Mouse (Mus musculus) forebrain, embryonic 11.5 days (tissue): ENCODE results near the gene Rnf208. TPM values are rescaled to one million over a fixed set of nuclear protein-coding genes. Genes with fewer than 3 reads are reported as not detected.

Experiments used
- ATAC-seq: fragments of 200-750 bp; cut with Nextera tagmentation; replicated peaks from 2 replicates; pipeline ENCODE4 v1.8.0; 2017; ENCODE audit warnings: moderate TSS enrichment; ENCODE audit not compliant: low FRiP score
- DNase-seq: peaks from one replicate; pipeline ENCODE4 v3.0.0-alpha.2; 2017; ENCODE audit warnings: low spot score
- H3K27ac ChIP-seq: fragments of 300-500 bp; sonication (generic); 2 replicates; pipeline ENCODE4 v1.5.1; 2014; ENCODE audit warnings: low read depth, low read length
- H3K27me3 ChIP-seq: fragments of 300-500 bp; sonication (generic); 2 replicates; pipeline ENCODE4 v1.6.1; 2014; ENCODE audit warnings: mild to moderate bottlenecking, low read length, mixed read lengths; ENCODE audit not compliant: control insufficient read depth, insufficient read depth
- H3K36me3 ChIP-seq: fragments of 300-500 bp; sonication (generic); 2 replicates; pipeline ENCODE4 v1.6.1; 2014; ENCODE audit warnings: mild to moderate bottlenecking, low read length, moderate library complexity, mixed read lengths; ENCODE audit not compliant: control insufficient read depth, insufficient read depth
- H3K4me1 ChIP-seq: fragments of 300-500 bp; sonication (generic); replicated peaks from 2 replicates; pipeline ENCODE4 v1.6.1; 2014; ENCODE audit warnings: low read length, mixed read lengths; ENCODE audit not compliant: control insufficient read depth, insufficient read depth
- H3K4me2 ChIP-seq: fragments of 300-500 bp; sonication (generic); 2 replicates; pipeline ENCODE4 v1.6.1; 2014; ENCODE audit warnings: low read depth, mild to moderate bottlenecking, low read length, moderate library complexity, mixed read lengths; ENCODE audit not compliant: severe bottlenecking
- H3K4me3 ChIP-seq: fragments of 300-500 bp; sonication (generic); 2 replicates; pipeline ENCODE4 v1.5.1; 2014; ENCODE audit warnings: low read depth, low read length
- H3K9ac ChIP-seq: fragments of 300-500 bp; sonication (generic); 2 replicates; pipeline ENCODE4 v1.6.1; 2014; ENCODE audit warnings: low read length
- H3K9me3 ChIP-seq: fragments of 300-500 bp; sonication (generic); 2 replicates; pipeline ENCODE4 v1.6.1; 2016; ENCODE audit warnings: low read length, mixed read lengths; ENCODE audit not compliant: control insufficient read depth
- WGBS: fragments of 180-500 bp; shearing (Covaris S2); extraction: QIAGEN DNeasy Blood & Tissue Kit; methylation state at CpG from one replicate; pipeline ENCODE4 v1.1.7; 2014; 5-methylcytosine and 5-hydroxymethylcytosine counted together
- polyA plus RNA-seq: library from polyadenylated mRNA; unstranded; fragments of >200 nt; fragmentation: Nextera tagmentation; extraction: Ambion mirVana; gene quantifications from 2 replicates; pipeline ENCODE4 v1.2.1, GENCODE M21; 2014

The Rnf208 gene
- 33.0 and 37.6 TPM in 2 replicates for polyA plus RNA-seq

DNA sequence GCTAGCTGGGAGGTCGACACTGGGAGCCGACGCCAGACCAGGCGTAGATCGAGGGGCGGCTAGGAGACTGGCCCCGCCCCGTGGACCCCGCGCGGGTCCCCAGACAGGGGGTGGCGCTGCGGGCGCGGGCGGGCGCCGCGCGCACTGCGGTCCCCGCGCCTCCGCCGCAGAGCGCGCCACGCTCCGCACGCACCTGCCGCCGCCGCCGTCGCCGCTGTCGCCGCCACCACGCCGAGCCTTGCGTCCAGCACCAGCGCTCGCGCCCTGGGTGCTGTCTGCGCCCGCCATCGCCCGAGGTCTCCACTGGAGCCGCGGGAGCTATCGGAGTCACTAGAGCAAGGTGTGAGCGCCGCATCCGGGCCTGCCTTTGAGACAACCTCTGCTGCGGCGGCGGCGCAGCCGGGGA is at the start of gene Rnf208, which contains the start of gene Cysrt1:
Rnf208 (plus strand) TSS at position 155 of the 406 bp plus-strand sequence.
Cysrt1 (minus strand) TSS at position 352 of the 406 bp plus-strand sequence.
- WGBS = under 1% methylated on average over 46 of the region's 59 CpGs
- peaks cover 6% of the 10 kb centered on the region; the same call in 1 of the 2 replicates for H3K27me3 ChIP-seq
- H3K9me3 ChIP-seq = no peaks in the 10 kb centered on the region
- no peaks in the 10 kb centered on the region; the same call in 1 of the 2 replicates for H3K4me1 ChIP-seq
- peak; percentile 67 for DNase-seq
- H3K9ac ChIP-seq = peak within 1 kb of the TSS; percentile 75
- ATAC-seq = peak; percentile 53; the same call in 1 of the 2 replicates
- peak within 1 kb of the TSS; percentile 97 for H3K4me2 ChIP-seq
- no peak within 1 kb of the TSS for H3K27ac ChIP-seq
- no peaks in the 10 kb centered on the region for H3K36me3 ChIP-seq
- H3K4me3 ChIP-seq = peak within 1 kb of the TSS; percentile 63

DNA sequence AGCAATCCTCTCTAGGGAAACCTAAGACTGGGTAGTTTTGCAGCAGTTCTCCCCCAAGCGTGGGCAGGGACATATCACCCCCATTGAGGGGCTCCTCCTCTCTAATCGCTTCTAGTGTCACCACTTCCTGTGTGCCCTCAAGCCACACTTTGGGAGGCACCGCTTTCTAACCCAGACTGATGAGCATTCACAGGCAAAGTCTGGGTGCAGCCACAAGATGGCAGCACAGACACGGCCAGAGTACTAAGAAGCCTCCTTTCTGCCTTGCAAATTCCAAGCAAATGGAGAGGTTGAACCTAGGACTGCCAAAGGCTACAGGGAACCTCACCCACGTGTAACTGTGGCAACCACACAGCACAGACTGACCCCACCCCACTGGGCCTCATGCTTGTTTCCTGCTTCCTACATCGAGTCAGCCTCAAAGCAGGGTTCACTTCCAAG is 48.7 kb upstream of the Rnf208 start:
- Histone ChIP-seq H3K27ac (no peak overlapping the region), H3K9me3 (no peaks in the 10 kb centered on the region), H3K4me2 (no peak overlapping the region), H3K36me3 (no peaks in the 10 kb centered on the region), H3K27me3 (peaks cover 23% of the 10 kb centered on the region), H3K4me3 (no peak overlapping the region), H3K4me1 (no peaks in the 10 kb centered on the region; the same call in 1 of the 2 replicates), H3K9ac (no peak overlapping the region)
- ATAC-seq = peak; percentile 85
- WGBS = 3% methylated on average over 6 of the region's 6 CpGs
- peak; percentile 90 for DNase-seq

- H3K9ac ChIP-seq = no peak overlapping the region
- WGBS = 79% methylated on average over 5 of the region's 5 CpGs
- H3K9me3 ChIP-seq = no peaks in the 10 kb centered on the region
- peaks cover 23% of the 10 kb centered on the region for H3K27me3 ChIP-seq
- no peaks in the 10 kb centered on the region; the same call in 1 of the 2 replicates for H3K4me1 ChIP-seq
- DNase-seq = no peak
- H3K4me2 ChIP-seq = no peak overlapping the region
- no peak overlapping the region for H3K4me3 ChIP-seq
- H3K36me3 ChIP-seq = no peaks in the 10 kb centered on the region
- no peak overlapping the region for H3K27ac ChIP-seq
- ATAC-seq = no peak
Observed at GRCm38 (mm10) chr2:25194006-25194405, 48.0 kb upstream of the Rnf208 start.

DNA sequence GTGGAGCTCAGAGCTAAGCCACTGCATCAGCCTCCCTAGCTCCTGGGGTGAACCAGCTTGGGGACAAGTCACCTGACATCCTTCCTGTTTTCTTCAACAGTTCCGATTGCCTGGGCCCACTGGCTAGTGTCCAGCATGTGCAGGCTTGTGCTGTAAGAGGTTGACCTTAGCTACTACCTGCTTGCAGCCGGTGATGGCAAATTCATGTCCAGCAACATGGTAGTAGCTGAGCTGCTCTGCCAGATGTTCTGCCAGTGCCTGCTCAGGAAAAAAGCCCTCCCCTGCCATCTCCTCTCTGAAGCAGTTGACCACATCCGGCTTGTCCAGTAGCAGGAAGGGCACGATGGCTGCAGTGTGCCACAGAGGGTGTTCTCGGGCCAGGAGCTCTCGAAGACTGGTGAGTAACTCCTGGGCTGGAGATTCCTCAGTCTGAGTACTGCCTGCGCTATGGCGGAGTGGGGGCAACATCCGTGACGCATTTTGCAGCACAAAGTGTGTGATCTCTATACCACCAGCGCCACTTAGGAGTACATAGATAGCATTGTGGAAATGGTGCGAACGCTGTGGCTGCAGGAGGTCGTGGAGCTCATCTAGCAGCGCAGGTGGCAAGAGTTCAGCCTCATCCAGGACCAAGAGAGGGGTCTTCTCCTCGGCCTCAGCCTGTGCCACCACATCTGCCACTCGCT is 47.4 kb upstream of the Rnf208 start:
- DNase-seq (no peak), ATAC-seq (no peak)
- no peak overlapping the region for H3K4me2 ChIP-seq
- no peak overlapping the region for H3K4me3 ChIP-seq
- no peaks in the 10 kb centered on the region for H3K36me3 ChIP-seq
- H3K9me3 ChIP-seq = no peaks in the 10 kb centered on the region
- no peaks in the 10 kb centered on the region; the same call in 1 of the 2 replicates for H3K4me1 ChIP-seq
- WGBS = 85% methylated on average over 17 of the region's 17 CpGs
- H3K27me3 ChIP-seq = peaks cover 23% of the 10 kb centered on the region
- no peak overlapping the region for H3K9ac ChIP-seq
- H3K27ac ChIP-seq = no peak overlapping the region

DNA sequence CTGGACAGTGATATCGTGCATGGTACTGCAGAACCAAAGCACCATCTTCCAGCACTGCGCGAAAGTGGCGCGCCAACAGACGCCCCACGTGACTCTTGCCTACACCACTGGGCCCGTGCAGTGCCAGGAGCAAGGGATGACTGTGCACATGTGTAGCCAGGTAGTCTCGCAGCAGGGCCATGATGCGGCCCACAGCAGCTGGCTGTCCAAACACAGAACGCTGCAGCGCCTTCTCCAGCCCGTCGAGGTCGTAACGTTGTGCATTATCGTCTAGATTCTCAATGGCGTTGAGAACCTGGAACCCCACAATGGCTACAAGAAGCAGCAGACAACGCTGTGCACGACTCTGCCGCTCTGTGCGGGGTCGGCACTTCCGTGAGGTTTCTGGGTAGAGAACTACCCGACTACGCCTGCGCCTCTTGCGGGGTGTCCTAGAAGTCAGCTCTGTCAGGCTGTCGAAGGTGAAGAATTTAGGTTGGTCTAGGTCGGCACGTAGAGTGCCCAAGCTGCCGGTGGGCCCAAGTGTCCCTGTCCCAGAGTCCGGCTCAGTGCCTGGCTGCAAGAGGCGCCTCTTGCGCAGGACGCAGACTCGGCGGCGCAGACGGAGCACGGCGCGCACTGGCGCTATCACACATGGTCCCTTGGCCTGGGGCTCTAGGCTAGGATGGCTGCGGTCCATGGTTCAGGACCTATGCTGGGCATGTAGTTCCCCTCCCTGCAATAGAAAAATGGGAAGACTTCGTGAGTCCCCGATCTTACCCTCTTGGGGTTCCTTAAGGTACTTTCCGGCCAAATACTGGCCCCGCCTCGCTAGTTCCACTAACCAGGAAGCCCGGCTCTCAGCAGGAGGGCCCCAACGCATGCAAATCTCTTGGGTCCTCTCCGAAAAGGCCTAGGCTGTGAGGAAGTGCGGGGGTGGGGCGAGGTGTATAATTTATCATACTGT is 46.6 kb upstream of the Rnf208 start:
- H3K36me3 ChIP-seq = peaks cover 6% of the 10 kb centered on the region
- DNase-seq = no peak
- H3K27me3 ChIP-seq = peaks cover 23% of the 10 kb centered on the region
- 22% methylated on average over 55 of the region's 55 CpGs for WGBS
- no peak for ATAC-seq
- H3K9ac ChIP-seq = no peak overlapping the region
- H3K4me2 ChIP-seq = 0 out of 2 replicates have a peak overlapping the region, but pooled peaks have one; percentile 15
- H3K4me1 ChIP-seq = no peaks in the 10 kb centered on the region; the same call in 1 of the 2 replicates
- no peak overlapping the region for H3K4me3 ChIP-seq
- no peaks in the 10 kb centered on the region for H3K9me3 ChIP-seq
- H3K27ac ChIP-seq = no peak overlapping the region

- H3K4me2 ChIP-seq = no peak within 1 kb of the TSS
- H3K4me3 ChIP-seq = no peak within 1 kb of the TSS
- WGBS = 8% methylated on average over 8 of the region's 8 CpGs
Observed at GRCm38 (mm10) chr2:25196172-25196954, 45.7 kb upstream of the Rnf208 start, which contains the start of gene Tor4a. Tor4a (minus strand) TSS chr2:25196886.

GRCm38 (mm10) chr2:25197191-25197590 is 44.9 kb upstream of the Rnf208 start:
- H3K27me3 ChIP-seq = peaks cover 23% of the 10 kb centered on the region
- no peaks in the 10 kb centered on the region; the same call in 1 of the 2 replicates for H3K4me1 ChIP-seq
- WGBS = 16% methylated on average over 2 of the region's 2 CpGs
- no peak overlapping the region for H3K4me2 ChIP-seq
- H3K27ac ChIP-seq = no peak overlapping the region
- ATAC-seq (no peak), DNase-seq (no peak)
- H3K4me3 ChIP-seq = no peak overlapping the region
- H3K9ac ChIP-seq = no peak overlapping the region
- H3K9me3 ChIP-seq = no peaks in the 10 kb centered on the region
- H3K36me3 ChIP-seq = peaks cover 11% of the 10 kb centered on the region

More at GRCm38 (mm10) chr2:25196172-25196954, 45.7 kb upstream of the Rnf208 start, which contains the start of gene Tor4a:
- DNase-seq (no peak), ATAC-seq (no peak)
- H3K27ac ChIP-seq = no peak within 1 kb of the TSS
- H3K27me3 ChIP-seq = peaks cover 23% of the 10 kb centered on the region
- H3K4me1 ChIP-seq = no peaks in the 10 kb centered on the region; the same call in 1 of the 2 replicates
- H3K9me3 ChIP-seq = no peaks in the 10 kb centered on the region
- H3K9ac ChIP-seq = no peak within 1 kb of the TSS
- peaks cover 8% of the 10 kb centered on the region for H3K36me3 ChIP-seq

- no peaks in the 10 kb centered on the region; the same call in 1 of the 2 replicates for H3K4me1 ChIP-seq
- ATAC-seq = no peak
- peaks cover 15% of the 10 kb centered on the region for H3K36me3 ChIP-seq
Observed at GRCm38 (mm10) chr2:25197946-25198345, 44.1 kb upstream of the Rnf208 start.

More at GRCm38 (mm10) chr2:25197946-25198345, 44.1 kb upstream of the Rnf208 start:
- Histone ChIP-seq H3K27ac (no peak overlapping the region), H3K4me2 (no peak overlapping the region), H3K9me3 (no peaks in the 10 kb centered on the region), H3K27me3 (peaks cover 23% of the 10 kb centered on the region), H3K9ac (no peak overlapping the region), H3K4me3 (no peak overlapping the region)
- no peak for DNase-seq
